Mouse (Mus musculus): ENCODE data around the gene Slc46a2.

GRCm38 (mm10) chr4:59868086-59868485 lies 46.8 kb downstream of the Slc46a2 start:
- no peak for TF ChIP-seq POLR2A (IDR thresholded peaks at IDR 0.05; ENCODE audit: low read depth, low read length)
- no peak for TF ChIP-seq CTCF (conservative IDR thresholded peaks at IDR 0.05; ENCODE audit: insufficient read depth, insufficient read length, low read depth, low read length)

All from kidney, adult 2 months (tissue).